Mouse (Mus musculus) myocyte (in vitro differentiated cells): ENCODE measurements around the gene March7. TPM values are rescaled to one million over a fixed set of nuclear protein-coding genes. Genes with fewer than 3 reads are reported as not detected.

Experiments used
- H3K27me3 ChIP-seq: one replicate; pipeline ENCODE4 v1.6.1; 2011; ENCODE audit not compliant: control insufficient read depth, insufficient read depth, insufficient read length
- H3K36me3 ChIP-seq: one replicate; pipeline ENCODE4 v1.6.1; 2011; ENCODE audit not compliant: control insufficient read depth, insufficient read depth
- H3K4me2 ChIP-seq: one replicate; pipeline ENCODE4 v1.6.1; 2011; ENCODE audit warnings: low read depth, control low read depth
- H3K4me3 ChIP-seq: one replicate; pipeline ENCODE4 v1.5.1; 2011; ENCODE audit warnings: mild to moderate bottlenecking, control low read depth, moderate library complexity
- H3K79me2 ChIP-seq: one replicate; pipeline ENCODE4 v1.6.1; 2011; ENCODE audit not compliant: control insufficient read depth, insufficient read depth
- H3ac ChIP-seq: one replicate; pipeline ENCODE4 v1.6.1; 2011; ENCODE audit not compliant: control insufficient read depth, insufficient read length
- CEBPB ChIP-seq: IDR thresholded peaks from 2 replicates; pipeline ENCODE4 v1.6.1; 2011; ENCODE audit warnings: mild to moderate bottlenecking, moderate library complexity; ENCODE audit not compliant: poor library complexity, insufficient read depth, severe bottlenecking
- E2F4 ChIP-seq: IDR thresholded peaks from one replicate; pipeline ENCODE4 v1.6.1; 2011; ENCODE audit warnings: mild to moderate bottlenecking, control low read depth, moderate library complexity; ENCODE audit not compliant: insufficient read depth
- MAX ChIP-seq: IDR thresholded peaks from one replicate; pipeline ENCODE4 v1.6.1; 2011; ENCODE audit warnings: low read depth, mild to moderate bottlenecking, control low read depth
- MYOD1 ChIP-seq, 3 experiments: IDR thresholded peaks; one replicate each; pipeline ENCODE4 v1.6.1; 2011; ENCODE audit warnings: control low read depth in 2 of 3, low read depth in 2 of 3, mild to moderate bottlenecking in 2 of 3, moderate library complexity in 1 of 3; ENCODE audit not compliant: insufficient read length in 2 of 3, control insufficient read depth in 1 of 3
- MYOG ChIP-seq, 3 experiments: IDR thresholded peaks; one replicate each; pipeline ENCODE4 v1.6.1; 2011; ENCODE audit warnings: control low read depth in 2 of 3, low read depth in 2 of 3, mild to moderate bottlenecking in 2 of 3; ENCODE audit not compliant: insufficient read length in 2 of 3, control insufficient read depth in 1 of 3, insufficient read depth in 1 of 3
- POLR2A ChIP-seq: IDR thresholded peaks from one replicate; pipeline ENCODE4 v1.6.1; 2011; ENCODE audit warnings: low read depth, mild to moderate bottlenecking, control low read depth, moderate library complexity; ENCODE audit not compliant: insufficient read length
- POLR2AphosphoS2 ChIP-seq: IDR thresholded peaks from one replicate; pipeline ENCODE4 v1.6.1; 2011; ENCODE audit warnings: low read depth, control low read depth; ENCODE audit not compliant: insufficient read length
- SRF ChIP-seq: IDR thresholded peaks from one replicate; pipeline ENCODE4 v1.6.1; 2011; ENCODE audit warnings: low read depth; ENCODE audit not compliant: control insufficient read depth, insufficient read length
- TCF12 ChIP-seq: IDR thresholded peaks from one replicate; pipeline ENCODE4 v1.6.1; 2011; ENCODE audit warnings: mild to moderate bottlenecking, control low read depth; ENCODE audit not compliant: poor library complexity, insufficient read depth, severe bottlenecking
- TCF3 ChIP-seq: IDR thresholded peaks from one replicate; pipeline ENCODE4 v1.6.1; 2011; ENCODE audit warnings: low read depth, control low read depth; ENCODE audit not compliant: insufficient read length
- USF1 ChIP-seq: IDR thresholded peaks from one replicate; pipeline ENCODE4 v1.6.1; 2011; ENCODE audit warnings: low read depth, mild to moderate bottlenecking, control low read depth, moderate library complexity
- polyA plus RNA-seq: library from polyadenylated mRNA; unstranded; fragments of >200 nt; fragmentation: generic; extraction: Trizol; gene quantifications from one replicate; pipeline ENCODE4 v1.2.1, GENCODE M21; 2012; ENCODE audit warnings: missing spikeins

Gene March7
- polyA plus RNA-seq, 1 experiment, result 9.8 TPM

- Histone ChIP-seq H3K36me3 (peaks cover 10% of the 10 kb centered on the region), H3K27me3 (no peaks in the 10 kb centered on the region), H3K4me3 (peak overlapping the region; percentile 81), H3K79me2 (peaks cover 42% of the 10 kb centered on the region), H3K4me2 (peak overlapping the region; percentile 82), H3ac (peak overlapping the region; percentile 67)
- no peak for TF ChIP-seq MYOG (IDR thresholded peaks at IDR 0.05; ENCODE audit: control insufficient read depth in 1 of 3, insufficient read depth in 1 of 3, insufficient read length in 2 of 3, low read depth in 2 of 3)
- no peak for TF ChIP-seq TCF12
- TF ChIP-seq SRF, result no peak
- TF ChIP-seq POLR2A, result no peak
These were observed 520 bp upstream of the March7 start for GRCm38 (mm10) chr2:60209122-60209611.

GRCm38 (mm10) chr2:60210821-60211220, 1.1 kb downstream of the March7 start:
- H3K79me2 ChIP-seq, result peaks cover 59% of the 10 kb centered on the region
- peak overlapping the region; percentile 67 for H3ac ChIP-seq
- H3K4me3 ChIP-seq, result peak overlapping the region; percentile 81
- peaks cover 6% of the 10 kb centered on the region for H3K36me3 ChIP-seq
- TF ChIP-seq POLR2AphosphoS2, result no peak
- H3K27me3 ChIP-seq, result no peaks in the 10 kb centered on the region
- H3K4me2 ChIP-seq, result peak overlapping the region; percentile 87

GRCm38 (mm10) chr2:60212488-60212887, 2.8 kb downstream of the March7 start:
- Histone ChIP-seq H3K36me3 (peaks cover 6% of the 10 kb centered on the region), H3K79me2 (peaks cover 75% of the 10 kb centered on the region), H3K4me3 (no peak overlapping the region), H3K4me2 (no peak overlapping the region), H3K27me3 (no peaks in the 10 kb centered on the region), H3ac (no peak overlapping the region)
- TF ChIP-seq POLR2AphosphoS2, result no peak
- TF ChIP-seq CEBPB, result no peak

- no peak overlapping the region for H3ac ChIP-seq
- peaks cover 97% of the 10 kb centered on the region for H3K79me2 ChIP-seq
- H3K4me3 ChIP-seq, result no peak overlapping the region
- H3K4me2 ChIP-seq, result no peak overlapping the region
- no peaks in the 10 kb centered on the region for H3K27me3 ChIP-seq
- peaks cover 6% of the 10 kb centered on the region for H3K36me3 ChIP-seq
- TF ChIP-seq SRF (no peak), CEBPB (no peak)
These were observed 5.0 kb downstream of the March7 start for GRCm38 (mm10) chr2:60214683-60215082.

GRCm38 (mm10) chr2:60216547-60217153, 7.0 kb downstream of the March7 start:
- Histone ChIP-seq H3K36me3 (peaks cover 2% of the 10 kb centered on the region), H3K79me2 (peaks cover 100% of the 10 kb centered on the region), H3K4me2 (no peak overlapping the region), H3ac (no peak overlapping the region), H3K27me3 (no peaks in the 10 kb centered on the region), H3K4me3 (no peak overlapping the region)
- TF ChIP-seq MYOD1 (IDR thresholded peaks at IDR 0.05; ENCODE audit: control insufficient read depth in 1 of 3, insufficient read length in 2 of 3, low read depth in 2 of 3) (no peak), SRF (no peak), POLR2AphosphoS2 (no peak), POLR2A (no peak), E2F4 (no peak)

GRCm38 (mm10) chr2:60217620-60218019, 7.9 kb downstream of the March7 start:
- Histone ChIP-seq H3K4me2 (no peak overlapping the region), H3K36me3 (no peaks in the 10 kb centered on the region), H3K79me2 (peaks cover 100% of the 10 kb centered on the region), H3K4me3 (no peak overlapping the region), H3ac (no peak overlapping the region), H3K27me3 (no peaks in the 10 kb centered on the region)
- TF ChIP-seq MYOG (IDR thresholded peaks at IDR 0.05; ENCODE audit: control insufficient read depth in 1 of 3, insufficient read depth in 1 of 3, insufficient read length in 2 of 3, low read depth in 2 of 3) (no peak), SRF (no peak), USF1 (no peak), TCF12 (no peak), POLR2AphosphoS2 (no peak), POLR2A (no peak), MYOD1 (IDR thresholded peaks at IDR 0.05; ENCODE audit: control insufficient read depth in 1 of 3, insufficient read length in 2 of 3, low read depth in 2 of 3) (no peak), CEBPB (no peak), TCF3 (no peak), MAX (no peak)
